Mouse (Mus musculus) skeletal muscle tissue, adult 2 months (tissue): ENCODE measurements around the gene Bsg.
"Not testable (repeated sequence)": the region's sequence is repeated elsewhere in the genome, so short reads cannot be mapped to it uniquely, and the experiment has no call there.

Experiments
- DNase-seq: peaks from one replicate; pipeline ENCODE4 v3.0.0-alpha.2; 2012; ENCODE audit warnings: low read depth, low spot score

The Bsg gene

DNA sequence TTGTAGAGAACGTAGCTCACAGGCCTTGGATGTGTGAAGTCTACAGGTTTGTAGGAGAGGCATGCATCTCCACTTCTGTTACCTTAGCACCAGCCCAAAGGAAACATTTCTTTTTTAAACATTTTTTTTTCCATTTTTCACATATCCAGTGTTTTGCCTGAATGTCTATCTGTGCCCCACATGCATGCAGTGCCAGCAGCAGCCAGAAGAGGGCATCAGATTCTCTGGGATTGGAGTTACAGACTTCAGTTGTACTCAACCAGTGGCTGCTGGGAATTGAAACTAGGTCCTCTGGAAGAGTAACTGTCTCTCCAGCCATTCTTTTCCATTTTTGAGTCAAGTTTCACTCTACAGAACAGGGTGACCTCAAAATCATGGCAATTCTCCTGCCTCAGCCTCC is 28.2 kb downstream of the Bsg start:
- no peak for DNase-seq

DNA sequence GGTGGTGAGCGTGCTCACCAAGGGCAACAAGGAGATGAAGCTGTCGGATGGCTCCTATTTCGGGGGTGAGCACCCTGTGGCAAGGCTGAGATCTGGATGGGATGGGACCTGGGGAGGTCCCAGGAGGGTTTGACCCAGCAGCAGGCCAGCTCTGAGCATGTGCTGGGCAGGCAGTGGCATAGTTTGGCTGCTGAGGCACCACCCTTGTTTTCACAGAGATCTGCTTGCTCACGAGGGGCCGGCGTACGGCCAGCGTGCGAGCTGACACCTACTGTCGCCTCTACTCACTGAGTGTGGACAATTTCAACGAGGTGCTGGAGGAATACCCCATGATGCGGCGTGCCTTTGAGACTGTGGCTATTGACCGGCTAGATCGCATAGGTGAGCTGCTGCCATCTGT is 29.6 kb downstream of the Bsg start:
- no peak for DNase-seq

DNA sequence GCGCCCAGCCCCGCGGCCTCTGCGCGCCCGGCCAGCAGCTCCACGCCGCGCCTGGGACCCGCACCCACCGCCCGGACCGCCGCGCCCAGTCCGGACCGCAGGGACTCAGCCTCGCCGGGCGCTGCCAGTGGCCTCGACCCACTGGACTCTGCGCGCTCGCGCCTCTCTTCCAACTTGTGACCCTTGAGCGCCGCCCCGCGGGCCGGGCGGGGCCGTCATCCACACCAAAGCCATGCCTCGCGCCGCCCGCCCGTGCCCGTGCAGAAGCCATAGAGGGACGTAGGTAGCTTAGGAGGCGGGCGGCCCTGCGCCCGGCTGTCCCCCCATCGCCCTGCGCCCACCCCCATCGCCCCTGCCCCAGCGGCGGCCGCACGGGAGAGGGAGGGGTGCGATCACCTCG is 31.1 kb downstream of the Bsg start:
- DNase-seq = no peak

GRCm38 (mm10) chr10:79736706-79737105 is 32.4 kb downstream of the Bsg start:
- DNase-seq = no peak

DNA sequence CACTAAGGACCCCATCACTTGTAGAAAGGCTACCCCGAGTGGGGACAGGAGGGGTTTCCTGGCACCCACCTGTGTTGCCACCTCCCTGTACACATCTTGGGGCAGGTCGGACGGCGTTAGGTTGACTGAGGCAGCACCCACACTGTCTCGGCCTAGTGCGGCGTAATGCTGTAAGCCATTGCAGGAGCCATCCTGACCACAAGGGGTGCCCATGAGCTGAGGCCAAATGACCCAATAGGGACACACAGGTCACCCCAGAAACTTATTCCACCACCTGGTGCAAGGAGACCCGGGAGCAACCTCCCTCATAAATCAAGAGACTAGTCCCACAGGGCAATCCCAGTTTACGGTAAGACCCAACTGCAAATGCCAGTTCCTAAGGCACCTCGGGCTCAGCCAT is 34.0 kb downstream of the Bsg start:
- no peak for DNase-seq

DNA sequence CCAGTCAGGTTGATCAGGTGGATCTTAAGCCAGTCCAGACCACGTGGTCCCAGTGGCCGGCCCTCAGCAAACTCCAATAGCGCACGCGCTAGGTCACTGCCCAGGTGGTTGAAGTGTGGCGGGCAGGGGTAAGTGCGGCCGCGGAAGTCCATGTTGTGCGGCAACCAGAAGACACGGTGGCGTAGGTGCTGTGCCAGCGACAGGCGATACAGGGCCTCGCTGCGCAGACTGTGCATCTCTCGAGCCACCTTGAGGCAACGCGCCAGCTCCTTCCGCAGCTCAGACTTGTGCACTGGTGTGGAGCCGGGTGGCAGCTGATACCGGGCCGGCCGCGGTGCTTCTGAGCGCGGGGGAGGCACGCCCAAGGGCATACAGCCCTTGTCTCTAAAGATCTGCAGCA is 34.9 kb downstream of the Bsg start:
- no peak for DNase-seq

DNA sequence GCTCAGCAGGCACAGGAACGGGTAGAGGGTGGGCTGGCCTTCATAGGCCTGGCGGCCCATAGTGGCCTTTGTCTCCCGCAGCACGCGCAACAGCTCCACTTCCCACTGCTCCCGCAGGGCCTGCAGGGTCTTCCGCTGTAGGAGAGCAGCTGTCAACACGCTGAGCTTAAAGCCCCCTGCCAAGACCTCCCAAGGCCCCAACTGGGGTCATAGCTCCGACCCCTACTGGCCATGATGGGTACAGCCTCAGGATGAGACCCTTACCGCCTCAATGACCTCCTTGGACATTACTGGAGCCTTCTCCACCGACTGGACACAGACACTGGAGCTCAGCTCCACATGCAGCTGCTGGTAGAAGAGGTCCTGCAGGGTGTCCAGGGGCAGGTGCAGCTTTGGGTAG is 36.6 kb downstream of the Bsg start:
- DNase-seq = no peak

- no peak for DNase-seq
Observed at GRCm38 (mm10) chr10:79743161-79743560, 38.9 kb downstream of the Bsg start.

- no peak for DNase-seq
Observed at GRCm38 (mm10) chr10:79743650-79744365, 39.5 kb downstream of the Bsg start.

DNA sequence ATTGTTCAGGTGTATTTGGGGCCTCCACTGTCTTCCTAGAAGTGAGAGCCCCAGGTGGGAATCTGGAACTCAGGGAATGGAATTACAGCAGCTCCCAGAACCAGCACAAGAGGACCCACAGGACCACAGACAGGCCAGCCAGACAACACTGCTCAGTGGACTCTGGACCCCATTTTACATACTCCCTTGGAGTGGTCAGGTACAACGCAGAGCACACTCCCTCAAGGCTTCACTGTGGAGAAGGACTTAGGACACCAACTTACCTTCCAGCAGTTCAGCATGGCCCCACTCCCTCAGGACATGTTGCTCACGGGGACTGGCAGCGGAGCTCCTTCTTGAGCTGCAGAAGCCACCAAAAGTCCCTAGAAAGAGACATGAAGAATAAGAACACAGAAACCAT is 41.1 kb downstream of the Bsg start:
- DNase-seq = no peak

DNA sequence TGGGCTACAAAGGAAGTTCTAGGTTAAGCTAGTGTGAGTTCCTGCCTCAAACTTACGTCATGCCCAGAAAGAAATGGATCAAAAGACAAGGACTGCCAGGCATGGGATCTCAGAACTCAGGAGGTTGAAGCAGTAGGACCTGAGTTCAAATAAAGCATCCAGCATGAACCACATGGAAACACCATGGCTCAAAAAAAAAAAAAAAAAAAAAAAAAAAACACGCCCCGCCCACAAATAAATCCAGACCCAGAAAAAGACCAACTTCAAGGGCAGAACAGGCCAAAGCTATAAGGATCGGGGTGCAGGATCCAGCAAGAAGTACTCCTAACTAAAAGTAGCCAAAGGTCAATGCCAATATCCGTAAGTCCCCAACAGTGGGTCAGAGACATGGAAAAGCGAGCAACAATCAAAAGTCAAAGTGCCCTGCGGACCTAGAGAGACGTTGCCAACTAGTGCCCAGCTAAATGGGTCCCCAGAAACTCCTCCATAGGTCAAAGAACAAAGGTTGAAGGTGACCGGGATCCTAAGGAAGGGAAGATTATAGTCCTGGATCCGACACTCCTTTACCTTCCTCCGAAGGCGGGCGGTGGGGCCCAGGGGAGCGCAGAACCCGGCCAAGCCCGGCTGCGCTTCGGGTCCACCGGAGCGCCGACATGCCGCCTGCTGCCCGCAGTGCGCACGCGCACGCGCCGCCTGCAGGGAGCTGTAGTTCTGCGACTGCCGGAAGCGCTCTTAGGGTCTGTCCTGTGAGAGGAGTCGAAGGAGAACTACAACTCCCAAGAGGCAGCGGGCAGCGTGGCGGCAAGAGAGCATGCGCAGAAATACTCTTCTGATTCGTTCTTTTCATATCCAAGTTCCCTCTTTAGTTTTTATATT is 41.8 kb downstream of the Bsg start, which contains the start of gene Polrmt:
Polrmt (minus strand) TSS at position 684 of the 876 bp plus-strand sequence.
- peak; percentile 99 for DNase-seq

- no peak for DNase-seq
Observed at GRCm38 (mm10) chr10:79746774-79747151, 42.5 kb downstream of the Bsg start.

- DNase-seq = no peak
Observed at GRCm38 (mm10) chr10:79748496-79748895, 44.2 kb downstream of the Bsg start.

GRCm38 (mm10) chr10:79754856-79755516 is 50.7 kb downstream of the Bsg start, which contains the start of gene Fgf22:
Fgf22 (plus strand) TSS chr10:79755076.
- DNase-seq = no peak

DNA sequence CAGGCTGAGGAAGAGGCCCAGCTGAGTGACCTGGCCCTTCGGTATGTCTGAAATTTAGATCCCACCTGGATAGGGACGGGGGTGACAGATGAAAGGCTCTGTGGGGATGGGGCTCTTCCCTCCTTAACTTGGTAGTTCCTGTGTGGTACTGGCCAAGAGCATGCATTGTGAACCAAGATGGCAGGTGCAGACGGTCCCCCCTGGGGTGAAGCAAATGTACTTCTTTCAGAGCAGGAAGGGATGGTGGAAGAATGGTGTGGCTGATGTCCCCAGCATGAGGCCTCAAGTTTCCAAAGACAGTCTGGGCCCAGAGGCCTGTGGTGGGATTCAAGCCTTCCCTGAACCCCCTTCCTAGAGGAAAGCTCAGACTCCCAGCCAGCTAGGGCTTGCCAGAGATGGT is 51.6 kb downstream of the Bsg start:
- no peak for DNase-seq

DNA sequence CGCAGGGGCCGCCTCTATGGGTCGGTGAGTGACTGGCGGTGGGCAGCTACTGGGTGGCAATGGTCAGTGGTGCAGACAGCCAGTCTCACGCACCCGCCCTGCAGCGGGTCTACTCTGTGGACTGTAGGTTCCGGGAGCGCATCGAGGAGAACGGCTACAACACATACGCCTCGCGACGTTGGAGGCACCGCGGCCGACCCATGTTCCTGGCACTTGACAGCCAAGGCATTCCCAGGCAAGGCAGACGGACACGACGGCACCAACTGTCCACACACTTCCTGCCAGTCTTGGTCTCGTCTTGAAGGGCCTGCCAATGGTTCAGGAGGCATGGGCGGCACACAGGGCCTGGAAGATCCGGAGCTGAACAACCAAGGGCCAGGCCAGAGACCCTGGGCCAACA is 52.4 kb downstream of the Bsg start:
- DNase-seq = no peak

- not testable (repeated sequence) for DNase-seq
Observed at GRCm38 (mm10) chr10:79759675-79760074, 55.4 kb downstream of the Bsg start.

GRCm38 (mm10) chr10:79760603-79761143 is 56.4 kb downstream of the Bsg start:
- DNase-seq = no peak
